Mouse (Mus musculus): ENCODE results near the gene Tmie. TPM values are rescaled to one million over a fixed set of nuclear protein-coding genes. Genes with fewer than 3 reads are reported as not detected.

Tmie gene
- polyA plus RNA-seq, 1 experiment from 2014 or later: 2.4 TPM

GRCm38 (mm10) chr9:110857781-110858472 lies 22.0 kb downstream of the Tmie start, which contains the start of gene Prss50:
Gene Prss50, plus strand, starts transcription at chr9:110857967.
- no peak for DNase-seq (ENCODE audit: low spot score)
- no peak for ATAC-seq (ENCODE audit: low FRiP score)
- no peak within 1 kb of the TSS for H3K27ac ChIP-seq
- peak within 1 kb of the TSS; percentile 18 for H3K4me3 ChIP-seq (replicated peaks; ENCODE audit: low read length)
- peaks cover 7% of the 10 kb centered on the region; the same call in 1 of the 2 replicates for H3K4me1 ChIP-seq (replicated peaks; ENCODE audit: control insufficient read depth, insufficient read depth, low read length)
- H3K4me2 ChIP-seq (replicated peaks): peak within 1 kb of the TSS; percentile 47
- H3K36me3 ChIP-seq (replicated peaks; ENCODE audit: control insufficient read depth, insufficient read depth): no peaks in the 10 kb centered on the region
- 9% methylated on average over 43 of the region's 50 CpGs for WGBS
- peak within 1 kb of the TSS; percentile 42; the same call in 1 of the 2 replicates for H3K9ac ChIP-seq
- no peaks in the 10 kb centered on the region for H3K9me3 ChIP-seq (ENCODE audit: control insufficient read depth, low read length)
- H3K27me3 ChIP-seq (ENCODE audit: control insufficient read depth, insufficient read depth, low read length): peaks cover 11% of the 10 kb centered on the region; the same call in 1 of the 2 replicates

- H3K4me1 ChIP-seq (replicated peaks; ENCODE audit: control insufficient read depth, insufficient read depth, low read length): peaks cover 7% of the 10 kb centered on the region; the same call in 1 of the 2 replicates
- no peak for ATAC-seq (ENCODE audit: low FRiP score)
- no peak overlapping the region for H3K27ac ChIP-seq
- no peak overlapping the region for H3K9ac ChIP-seq
- H3K36me3 ChIP-seq (replicated peaks; ENCODE audit: control insufficient read depth, insufficient read depth): no peaks in the 10 kb centered on the region
- H3K27me3 ChIP-seq (ENCODE audit: control insufficient read depth, insufficient read depth, low read length): peaks cover 11% of the 10 kb centered on the region; the same call in 1 of the 2 replicates
- no peak overlapping the region for H3K4me2 ChIP-seq (replicated peaks)
- 64% methylated on average over 4 of the region's 4 CpGs for WGBS
- DNase-seq (ENCODE audit: low spot score): no peak
- no peak overlapping the region for H3K4me3 ChIP-seq (replicated peaks; ENCODE audit: low read length)
- no peaks in the 10 kb centered on the region for H3K9me3 ChIP-seq (ENCODE audit: control insufficient read depth, low read length)
These were observed 23.0 kb downstream of the Tmie start for GRCm38 (mm10) chr9:110856920-110857319.

GRCm38 (mm10) chr9:110855903-110856302 lies 24.0 kb downstream of the Tmie start:
- no peak overlapping the region for H3K9ac ChIP-seq
- H3K9me3 ChIP-seq (ENCODE audit: control insufficient read depth, low read length): no peaks in the 10 kb centered on the region
- H3K4me3 ChIP-seq (replicated peaks; ENCODE audit: low read length): no peak overlapping the region
- no peaks in the 10 kb centered on the region for H3K36me3 ChIP-seq (replicated peaks; ENCODE audit: control insufficient read depth, insufficient read depth)
- WGBS: 72% methylated on average over 7 of the region's 7 CpGs
- H3K4me1 ChIP-seq (replicated peaks; ENCODE audit: control insufficient read depth, insufficient read depth, low read length): peaks cover 7% of the 10 kb centered on the region; the same call in 1 of the 2 replicates
- H3K27ac ChIP-seq: no peak overlapping the region
- ATAC-seq (ENCODE audit: low FRiP score) (no peak), DNase-seq (ENCODE audit: low spot score) (no peak)
- no peak overlapping the region for H3K4me2 ChIP-seq (replicated peaks)
- H3K27me3 ChIP-seq (ENCODE audit: control insufficient read depth, insufficient read depth, low read length): peaks cover 11% of the 10 kb centered on the region; the same call in 1 of the 2 replicates

GRCm38 (mm10) chr9:110849162-110849561 lies 30.8 kb downstream of the Tmie start:
- no peaks in the 10 kb centered on the region for H3K36me3 ChIP-seq (replicated peaks; ENCODE audit: control insufficient read depth, insufficient read depth)
- no peak overlapping the region for H3K27ac ChIP-seq
- 80% methylated on average over 7 of the region's 7 CpGs for WGBS
- no peaks in the 10 kb centered on the region for H3K27me3 ChIP-seq (ENCODE audit: control insufficient read depth, insufficient read depth, low read length)
- no peak overlapping the region for H3K9ac ChIP-seq
- DNase-seq (ENCODE audit: low spot score) (no peak), ATAC-seq (ENCODE audit: low FRiP score) (no peak)
- no peaks in the 10 kb centered on the region for H3K9me3 ChIP-seq (ENCODE audit: control insufficient read depth, low read length)
- H3K4me1 ChIP-seq (replicated peaks; ENCODE audit: control insufficient read depth, insufficient read depth, low read length): no peaks in the 10 kb centered on the region
- H3K4me2 ChIP-seq (replicated peaks): no peak overlapping the region
- H3K4me3 ChIP-seq (replicated peaks; ENCODE audit: low read length): no peak overlapping the region

- no peak within 1 kb of the TSS for H3K4me3 ChIP-seq (replicated peaks; ENCODE audit: low read length)
- no peaks in the 10 kb centered on the region for H3K36me3 ChIP-seq (replicated peaks; ENCODE audit: control insufficient read depth, insufficient read depth)
- ATAC-seq (ENCODE audit: low FRiP score) (no peak), DNase-seq (ENCODE audit: low spot score) (no peak)
- H3K27ac ChIP-seq: no peak within 1 kb of the TSS
- no peak within 1 kb of the TSS for H3K9ac ChIP-seq
- 87% methylated on average over 10 of the region's 10 CpGs for WGBS
- no peaks in the 10 kb centered on the region for H3K9me3 ChIP-seq (ENCODE audit: control insufficient read depth, low read length)
- no peak within 1 kb of the TSS for H3K4me2 ChIP-seq (replicated peaks)
- no peaks in the 10 kb centered on the region for H3K27me3 ChIP-seq (ENCODE audit: control insufficient read depth, insufficient read depth, low read length)
- no peaks in the 10 kb centered on the region for H3K4me1 ChIP-seq (replicated peaks; ENCODE audit: control insufficient read depth, insufficient read depth, low read length)
These were observed 35.7 kb downstream of the Tmie start, which contains the start of gene Prss46 for GRCm38 (mm10) chr9:110844206-110844605. Gene Prss46, plus strand, starts transcription at chr9:110844506.

- Histone ChIP-seq H3K4me3 (replicated peaks; ENCODE audit: low read length) (no peak overlapping the region), H3K4me2 (replicated peaks) (no peak overlapping the region), H3K27ac (no peak overlapping the region), H3K9ac (no peak overlapping the region), H3K9me3 (ENCODE audit: control insufficient read depth, low read length) (no peaks in the 10 kb centered on the region), H3K36me3 (replicated peaks; ENCODE audit: control insufficient read depth, insufficient read depth) (no peaks in the 10 kb centered on the region), H3K4me1 (replicated peaks; ENCODE audit: control insufficient read depth, insufficient read depth, low read length) (no peaks in the 10 kb centered on the region), H3K27me3 (ENCODE audit: control insufficient read depth, insufficient read depth, low read length) (no peaks in the 10 kb centered on the region)
- WGBS: 97% methylated on average over 2 of the region's 2 CpGs
- no peak for ATAC-seq (ENCODE audit: low FRiP score)
- no peak for DNase-seq (ENCODE audit: low spot score)
These were observed 38.5 kb downstream of the Tmie start for GRCm38 (mm10) chr9:110841438-110841837.

GRCm38 (mm10) chr9:110840905-110841304 lies 39.0 kb downstream of the Tmie start:
- H3K36me3 ChIP-seq (replicated peaks; ENCODE audit: control insufficient read depth, insufficient read depth): no peaks in the 10 kb centered on the region

GRCm38 (mm10) chr9:110836112-110836511 lies 43.8 kb downstream of the Tmie start:
- Histone ChIP-seq H3K4me3 (replicated peaks; ENCODE audit: low read length) (no peak overlapping the region), H3K4me2 (replicated peaks) (no peak overlapping the region), H3K36me3 (replicated peaks; ENCODE audit: control insufficient read depth, insufficient read depth) (no peaks in the 10 kb centered on the region), H3K4me1 (replicated peaks; ENCODE audit: control insufficient read depth, insufficient read depth, low read length) (no peaks in the 10 kb centered on the region), H3K9ac (no peak overlapping the region), H3K9me3 (ENCODE audit: control insufficient read depth, low read length) (no peaks in the 10 kb centered on the region), H3K27ac (no peak overlapping the region), H3K27me3 (ENCODE audit: control insufficient read depth, insufficient read depth, low read length) (no peaks in the 10 kb centered on the region)
- 48% methylated on average over 2 of the region's 2 CpGs for WGBS
- DNase-seq (ENCODE audit: low spot score) (no peak), ATAC-seq (ENCODE audit: low FRiP score) (no peak)

More at GRCm38 (mm10) chr9:110840905-110841304, 39.0 kb downstream of the Tmie start:
- ATAC-seq (ENCODE audit: low FRiP score) (no peak), DNase-seq (ENCODE audit: low spot score) (no peak)
- H3K27me3 ChIP-seq (ENCODE audit: control insufficient read depth, insufficient read depth, low read length): no peaks in the 10 kb centered on the region
- H3K4me1 ChIP-seq (replicated peaks; ENCODE audit: control insufficient read depth, insufficient read depth, low read length): no peaks in the 10 kb centered on the region
- H3K4me3 ChIP-seq (replicated peaks; ENCODE audit: low read length): no peak overlapping the region
- H3K9ac ChIP-seq: no peak overlapping the region
- H3K4me2 ChIP-seq (replicated peaks): no peak overlapping the region
- WGBS: 65% methylated on average over 6 of the region's 6 CpGs
- H3K9me3 ChIP-seq (ENCODE audit: control insufficient read depth, low read length): no peaks in the 10 kb centered on the region
- no peak overlapping the region for H3K27ac ChIP-seq

- Histone ChIP-seq H3K9ac (no peak overlapping the region), H3K36me3 (replicated peaks; ENCODE audit: control insufficient read depth, insufficient read depth) (no peaks in the 10 kb centered on the region), H3K4me2 (replicated peaks) (peak overlapping the region; percentile 15; the same call in 1 of the 2 replicates), H3K27me3 (ENCODE audit: control insufficient read depth, insufficient read depth, low read length) (no peaks in the 10 kb centered on the region), H3K9me3 (ENCODE audit: control insufficient read depth, low read length) (no peaks in the 10 kb centered on the region), H3K4me1 (replicated peaks; ENCODE audit: control insufficient read depth, insufficient read depth, low read length) (no peaks in the 10 kb centered on the region), H3K4me3 (replicated peaks; ENCODE audit: low read length) (no peak overlapping the region), H3K27ac (no peak overlapping the region)
- DNase-seq (ENCODE audit: low spot score): no peak
- WGBS: 35% methylated on average over 10 of the region's 10 CpGs
- no peak for ATAC-seq (ENCODE audit: low FRiP score)
These were observed 45.0 kb downstream of the Tmie start for GRCm38 (mm10) chr9:110834961-110835360.

Measured in hindbrain, embryonic 14.5 days (tissue).